Mouse (Mus musculus): ENCODE data around the gene Erc2.

Erc2 gene

DNA sequence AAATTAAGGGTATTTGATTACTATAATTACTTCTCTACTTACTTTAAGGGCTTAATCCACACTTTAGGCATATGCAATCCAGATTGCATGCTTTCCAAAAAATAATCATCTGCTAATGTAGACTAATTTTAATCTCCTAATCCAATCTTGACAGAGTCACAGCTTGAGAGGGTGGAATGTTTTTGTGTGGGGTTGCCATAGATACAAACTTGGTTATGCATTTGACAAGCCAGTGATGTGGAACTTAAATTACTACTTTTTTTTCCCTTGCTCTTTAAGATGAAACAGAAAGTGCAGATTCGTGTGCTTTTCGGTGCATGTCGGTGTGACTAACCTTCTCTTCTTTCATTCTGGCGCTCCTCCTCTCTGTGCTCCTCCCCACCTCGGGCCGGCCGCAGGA is 694.6 kb downstream of the Erc2 start:
- DNase-seq, result peak; percentile 21

DNA sequence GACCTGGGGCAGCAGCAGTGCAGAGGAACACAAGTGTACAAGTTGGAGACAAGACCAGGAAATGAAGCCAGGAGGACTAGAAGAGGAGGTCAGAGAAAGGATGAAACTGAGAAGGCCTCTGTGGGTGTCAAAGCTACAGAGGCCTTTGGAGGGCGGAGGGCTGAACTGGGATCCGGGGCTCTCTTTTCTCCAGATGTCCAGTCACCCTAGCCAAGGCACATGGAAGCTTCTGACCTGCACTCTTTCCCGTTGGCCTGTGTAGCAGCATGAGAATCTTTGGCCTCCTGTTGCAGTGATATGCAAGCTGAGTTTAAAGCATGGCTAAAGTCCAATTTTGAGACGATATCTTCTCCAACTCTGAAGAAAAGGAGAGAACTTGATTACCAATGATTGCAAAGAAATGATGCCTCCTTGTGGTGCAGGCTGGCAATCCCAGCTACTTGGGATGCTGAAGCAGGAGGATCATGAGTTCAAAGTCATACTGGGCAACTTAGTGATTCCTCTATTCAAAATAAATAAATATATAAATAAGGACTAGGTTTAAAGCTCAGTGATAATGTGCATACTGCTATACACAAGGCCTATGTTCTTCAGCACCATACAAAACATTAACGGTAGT is 699.8 kb downstream of the Erc2 start:
- no peak for DNase-seq

DNA sequence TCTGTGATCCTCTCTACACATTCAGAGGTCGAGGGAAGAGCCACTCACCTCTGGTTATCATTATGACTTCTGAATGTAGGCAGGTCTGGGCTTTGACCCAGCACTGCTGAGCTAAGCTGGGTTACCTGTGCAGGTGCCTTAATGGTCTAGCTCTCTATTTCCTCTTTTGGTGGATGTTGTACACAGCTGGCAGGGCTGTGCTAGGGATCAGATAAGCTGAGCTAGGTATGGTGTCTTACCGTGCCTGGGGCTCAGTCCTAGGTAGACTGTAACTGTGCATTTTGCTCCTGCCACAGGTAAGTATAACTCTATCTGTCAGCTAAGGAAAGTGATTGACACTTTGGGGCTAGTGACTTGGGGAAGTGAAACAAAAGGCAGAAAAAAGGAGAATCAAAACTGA is 701.0 kb downstream of the Erc2 start:
- DNase-seq, result no peak

DNA sequence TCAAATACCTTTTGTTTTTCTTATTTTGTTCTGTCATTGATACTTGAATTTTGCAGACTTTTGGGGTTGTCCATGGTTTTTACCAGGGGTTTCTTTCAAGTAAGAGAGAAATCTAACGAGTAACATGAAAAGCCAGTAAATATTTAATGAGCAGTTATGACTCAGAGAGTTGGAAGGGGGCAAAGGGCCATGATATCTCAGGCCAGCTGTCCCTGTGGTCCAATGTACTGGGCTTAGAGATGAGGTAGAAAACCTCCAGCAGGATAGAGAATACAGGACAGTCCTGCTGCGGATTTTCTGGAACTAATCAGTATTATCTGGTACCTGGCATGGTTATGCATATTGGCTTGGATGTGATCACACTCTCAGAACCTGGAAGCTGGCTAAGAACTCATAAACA is 701.5 kb downstream of the Erc2 start:
- no peak for DNase-seq

DNA sequence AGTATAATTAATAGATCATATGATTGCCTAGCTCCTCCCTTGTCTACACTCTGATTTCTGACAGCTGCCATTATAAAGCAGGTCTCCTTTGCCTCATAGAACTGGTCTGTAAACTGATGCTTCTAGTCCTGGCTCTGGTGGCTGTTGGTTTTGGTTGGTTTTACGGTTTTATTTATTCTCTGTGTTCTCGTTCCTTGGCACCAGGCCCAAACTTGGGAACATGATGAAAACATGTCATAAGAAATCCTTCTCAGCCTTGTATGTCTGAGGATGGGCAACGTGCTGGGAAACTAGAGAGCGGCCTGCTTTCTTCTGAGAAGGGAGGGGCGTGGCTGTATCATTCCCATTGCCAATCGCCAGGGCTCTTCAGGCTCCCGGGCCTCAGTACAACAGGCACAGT is 704.2 kb downstream of the Erc2 start:
- no peak for DNase-seq

DNA sequence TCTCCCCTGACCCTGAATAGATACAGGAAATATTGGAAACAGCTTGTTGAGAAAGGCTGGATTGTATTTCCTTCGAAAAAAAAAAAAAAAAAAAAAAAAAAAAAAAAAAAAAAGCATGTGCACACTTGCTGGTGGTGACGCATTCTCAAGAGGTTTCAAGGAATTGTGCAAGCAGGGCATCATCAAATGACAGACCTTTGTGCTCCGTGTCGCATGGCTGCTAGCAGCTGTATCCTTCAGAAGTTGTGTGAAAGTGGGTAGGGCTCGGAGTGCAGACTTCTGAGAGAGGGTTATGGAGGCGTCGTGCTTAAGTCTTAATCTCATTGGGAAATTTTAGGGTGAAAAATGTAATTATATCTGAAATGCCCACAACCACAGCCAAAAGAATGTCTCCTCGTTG is 706.3 kb downstream of the Erc2 start:
- DNase-seq, result no peak

DNA sequence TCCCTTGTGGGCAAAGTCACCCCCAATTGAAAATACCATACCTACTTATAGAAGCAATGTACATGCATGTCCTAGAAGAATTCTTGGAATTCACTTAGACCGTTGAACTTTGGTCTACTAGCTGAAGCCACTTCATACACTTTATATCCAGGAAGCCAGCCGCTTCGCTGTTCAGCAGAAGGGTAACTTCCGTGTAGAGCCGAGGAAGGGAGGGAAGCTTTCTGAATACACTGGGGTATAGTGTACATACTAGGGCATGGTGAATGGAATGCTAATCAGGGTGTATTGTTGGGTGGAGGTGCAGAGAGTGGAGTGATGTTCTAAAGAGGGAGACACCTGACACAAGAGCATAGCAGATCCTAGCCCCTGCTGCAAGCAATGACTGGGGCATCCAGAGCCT is 708.9 kb downstream of the Erc2 start:
- no peak for DNase-seq

DNA sequence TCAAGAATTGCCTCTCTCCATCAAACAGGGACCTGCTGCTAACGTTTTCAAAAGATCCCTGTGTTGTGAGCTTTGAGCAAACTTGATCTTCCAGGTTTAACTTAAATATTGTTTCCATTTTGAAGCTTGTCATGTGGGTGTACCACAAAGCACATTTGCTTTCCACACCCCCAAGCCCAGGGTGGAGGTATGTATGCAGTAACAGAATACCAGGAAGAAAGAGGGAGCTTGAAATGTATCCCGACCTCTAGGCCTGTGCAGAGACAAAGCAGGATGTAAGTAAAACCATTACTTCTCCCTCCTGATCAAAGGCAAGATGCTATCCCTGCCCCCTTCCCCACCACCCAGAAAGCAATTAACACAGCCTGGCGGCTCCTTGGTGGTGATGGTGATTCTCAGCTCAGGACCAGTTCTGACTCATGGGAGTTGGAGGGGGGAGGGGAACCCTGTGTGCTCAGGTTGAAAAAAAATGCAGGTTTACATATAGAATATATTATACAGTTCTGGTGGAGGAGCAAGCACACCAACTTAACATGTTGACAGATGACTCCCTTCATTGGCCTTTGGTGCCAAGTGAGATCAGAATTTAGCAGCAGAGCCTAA is 710.2 kb downstream of the Erc2 start:
- DNase-seq, result no peak

DNA sequence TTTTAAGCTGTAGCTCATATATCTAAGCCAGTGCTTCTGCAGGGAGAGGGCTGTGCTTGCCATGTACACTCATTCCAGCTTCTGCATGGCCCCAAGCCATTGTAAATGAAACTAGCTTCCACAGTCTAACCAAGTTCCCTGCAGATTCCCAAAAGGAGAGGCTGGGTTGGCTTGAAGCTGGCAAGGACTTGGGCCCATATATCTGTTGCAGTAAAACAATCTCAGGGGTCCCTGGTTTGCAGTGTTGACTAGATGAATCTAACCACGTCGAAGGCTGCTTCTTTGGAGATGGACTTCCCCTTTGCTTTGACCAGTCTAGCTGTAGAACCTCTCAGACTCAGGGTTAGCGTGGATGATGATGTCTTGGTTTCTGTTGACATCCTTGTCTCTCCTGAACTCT is 716.9 kb downstream of the Erc2 start:
- no peak for DNase-seq

DNA sequence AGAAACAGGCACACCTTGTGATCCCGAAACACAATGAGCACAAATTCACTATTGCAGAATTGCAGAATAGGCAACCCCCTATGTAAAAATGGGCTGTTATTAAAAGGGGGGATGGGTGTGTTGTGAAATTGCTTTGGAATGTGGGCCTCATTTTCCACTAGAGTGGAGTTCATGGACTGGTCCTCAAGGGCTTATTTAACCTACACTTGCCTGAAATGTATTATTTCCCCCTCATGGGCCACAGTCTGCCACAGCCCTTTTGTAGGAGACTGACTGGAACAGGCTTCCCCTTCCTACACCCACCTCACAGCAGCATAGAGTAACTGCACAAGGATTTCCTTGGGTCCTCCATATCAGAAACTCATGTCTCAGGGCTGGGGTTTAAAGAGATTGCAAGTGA is 726.9 kb downstream of the Erc2 start:
- no peak for DNase-seq

DNA sequence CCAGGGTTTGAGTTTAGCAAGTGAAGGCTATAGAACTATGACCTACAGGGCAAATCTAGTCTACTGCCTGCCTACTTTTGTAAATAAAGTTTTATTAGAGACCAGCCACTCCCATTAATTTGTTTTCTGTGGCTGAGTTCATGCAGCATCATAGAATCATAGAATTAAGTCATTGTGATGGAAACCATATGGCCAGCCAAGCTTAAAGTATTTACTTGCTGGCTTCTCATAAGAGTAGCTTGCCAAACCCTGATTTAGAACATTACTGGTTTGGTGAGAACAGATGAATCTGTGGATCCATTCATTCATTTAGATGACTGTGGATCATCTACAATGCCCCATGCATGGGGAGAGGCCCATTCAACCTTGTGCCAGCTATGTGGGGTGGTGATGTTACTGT is 733.8 kb downstream of the Erc2 start:
- no peak for DNase-seq

DNA sequence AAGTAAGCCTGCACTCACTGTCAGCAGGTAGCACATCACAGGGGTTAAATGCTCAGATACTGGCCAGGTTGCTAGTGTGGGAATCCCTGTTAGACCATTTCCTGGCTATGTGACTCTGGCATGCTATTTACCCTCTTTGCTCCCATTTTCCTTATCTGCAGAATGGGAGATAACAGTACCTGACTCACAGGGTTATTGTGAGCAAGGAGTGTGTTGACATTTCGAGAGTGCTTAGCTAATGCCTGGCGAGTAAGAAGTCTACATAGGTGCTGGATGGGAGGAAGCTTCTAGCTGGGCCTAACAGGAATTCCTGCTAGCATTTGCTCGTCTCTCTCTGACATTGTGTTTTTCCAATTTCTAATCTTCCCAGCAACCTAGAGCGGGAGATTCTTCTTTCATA is 737.3 kb downstream of the Erc2 start:
- DNase-seq, result no peak

DNA sequence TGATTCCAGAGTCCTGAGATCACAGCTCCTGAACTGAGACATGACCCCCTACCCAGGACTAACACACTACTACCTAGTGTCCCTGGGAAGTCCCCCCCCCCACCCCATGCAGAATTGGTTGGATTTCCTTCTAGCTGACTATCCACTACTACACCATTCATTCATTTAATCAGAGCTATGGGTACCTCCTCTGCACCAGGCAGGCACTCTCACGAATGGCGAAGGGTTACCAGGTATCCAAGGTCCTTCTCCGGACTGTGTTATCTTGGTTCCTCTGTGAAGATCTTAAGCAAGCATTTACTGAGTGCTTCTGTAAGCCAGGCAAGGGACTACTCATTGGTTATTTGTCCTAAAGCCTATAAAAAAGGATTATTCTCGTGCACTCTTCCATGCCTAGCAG is 737.8 kb downstream of the Erc2 start:
- DNase-seq, result no peak

DNA sequence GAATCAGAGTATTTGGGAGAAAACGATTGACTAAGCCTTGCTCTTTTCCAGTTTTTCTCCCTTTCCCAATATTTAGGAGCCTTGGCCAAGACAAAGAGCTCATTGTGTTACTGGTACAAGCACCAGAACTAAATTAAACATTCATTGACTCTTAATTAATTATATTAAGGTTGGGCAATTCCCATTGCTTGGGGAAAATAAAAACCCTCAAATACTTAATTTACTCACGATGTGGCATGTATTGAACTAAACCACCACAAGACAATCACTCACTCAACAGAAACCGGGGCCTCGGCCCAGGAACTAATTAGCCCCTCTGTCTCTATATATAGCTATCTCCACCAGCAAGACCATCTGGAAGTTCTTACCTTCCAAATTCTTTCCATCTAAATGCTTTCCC is 740.1 kb downstream of the Erc2 start:
- no peak for DNase-seq

DNA sequence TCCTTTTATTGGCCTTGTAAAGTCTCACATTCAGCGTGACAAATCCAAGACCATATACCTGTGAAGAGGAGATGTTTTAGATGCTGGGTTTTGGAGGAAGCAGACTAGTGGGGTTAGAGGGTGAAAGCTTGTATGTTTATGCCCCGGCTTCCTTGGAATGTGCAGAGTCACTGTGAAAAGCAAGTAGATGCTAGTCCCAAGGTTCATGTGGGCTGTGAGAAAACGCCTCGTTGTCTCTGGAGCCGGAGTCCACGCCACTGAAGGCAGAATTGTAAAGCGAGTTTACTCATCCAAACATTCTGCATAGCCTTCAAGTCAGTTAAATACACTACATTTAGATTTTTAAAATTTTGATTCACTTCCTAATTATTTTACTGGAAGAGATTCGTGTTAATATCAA is 748.5 kb downstream of the Erc2 start:
- DNase-seq, result no peak

DNA sequence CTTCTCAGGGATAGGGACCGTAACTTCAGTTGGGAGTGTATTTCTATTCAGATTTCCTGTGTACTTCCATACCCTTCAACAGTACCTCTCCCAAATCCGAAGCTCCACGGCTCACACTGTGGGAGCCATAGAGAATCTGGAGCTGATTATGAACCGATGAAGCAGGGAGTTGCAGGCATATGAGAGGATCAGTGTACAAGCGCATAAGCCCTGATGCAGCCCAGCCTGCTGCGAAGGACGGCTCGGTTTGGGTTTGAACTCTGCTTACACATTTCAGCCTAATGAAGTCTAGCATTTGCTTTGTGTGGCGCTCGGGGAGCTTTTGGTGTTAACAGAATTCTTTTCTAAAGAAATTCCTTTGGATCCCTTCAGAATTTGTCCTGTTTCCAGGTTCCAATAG is 749.4 kb downstream of the Erc2 start:
- no peak for DNase-seq

DNA sequence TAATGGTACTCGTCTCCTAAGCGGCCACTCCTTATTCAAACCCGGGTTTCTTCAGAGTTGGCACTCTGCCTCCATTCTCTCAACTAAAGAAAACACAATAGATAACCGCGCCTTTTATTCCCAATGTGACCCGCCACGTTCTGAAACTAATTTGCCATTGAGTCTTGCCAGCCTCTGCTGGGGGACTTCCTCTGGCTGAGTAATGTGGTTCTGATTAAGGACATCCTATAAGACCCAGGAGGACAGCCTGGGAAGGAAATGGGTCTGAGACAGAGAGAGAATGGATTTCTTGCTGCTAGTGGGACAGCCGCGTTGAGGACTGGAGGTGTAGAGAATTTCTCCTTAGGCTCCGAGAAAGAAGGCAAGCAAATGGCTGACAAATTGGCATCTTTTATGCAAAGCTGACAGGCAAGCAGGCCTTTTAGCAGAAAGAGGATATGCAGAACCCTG is 753.4 kb downstream of the Erc2 start:
- no peak for DNase-seq

DNA sequence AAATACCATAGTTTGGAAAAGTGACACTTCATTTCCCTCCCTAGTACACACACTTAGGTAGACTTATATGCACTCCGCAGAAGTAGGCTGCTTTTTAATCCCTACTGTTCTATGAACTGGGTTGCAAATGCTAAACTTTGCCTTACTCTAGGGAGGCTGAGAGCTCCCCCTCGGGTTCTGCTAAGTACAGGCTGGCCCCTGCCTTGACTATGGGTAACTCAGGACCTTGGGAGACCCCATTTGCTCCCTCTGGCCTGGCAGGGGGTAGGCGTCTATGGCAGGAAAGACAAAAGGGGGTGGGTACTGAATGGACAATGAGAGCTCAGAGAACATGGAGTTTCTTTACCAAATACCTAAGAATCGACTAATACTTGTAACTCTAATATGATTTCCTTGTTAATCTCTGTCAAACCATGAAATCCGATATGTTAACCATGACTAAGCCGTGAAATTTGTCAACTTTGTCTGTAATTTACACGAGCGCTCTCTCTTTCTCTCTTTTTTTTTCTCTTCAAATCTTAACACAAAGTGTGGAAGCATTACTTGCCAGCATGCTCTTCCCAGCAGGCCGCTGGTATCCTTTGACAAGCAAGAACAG is 754.1 kb downstream of the Erc2 start:
- DNase-seq, result no peak

DNA sequence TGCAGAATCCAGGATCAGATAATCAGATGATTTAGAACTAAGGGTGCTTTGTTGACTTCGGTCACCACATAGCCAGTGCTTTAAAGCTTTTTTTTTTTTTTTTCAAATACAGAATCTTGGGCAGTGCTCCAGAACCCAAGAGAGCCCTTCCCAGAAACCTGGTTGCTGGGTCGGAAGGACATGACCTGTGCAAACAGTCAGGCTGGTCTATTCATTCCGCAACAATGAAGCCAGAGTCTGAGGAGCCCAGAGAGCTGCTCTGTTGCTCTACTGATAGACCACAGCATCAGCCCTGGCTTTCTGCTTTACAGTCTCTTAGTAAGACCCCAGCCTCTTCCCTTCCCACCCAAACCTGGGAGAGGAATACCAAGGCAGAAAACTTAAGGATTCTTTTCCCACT is 755.3 kb downstream of the Erc2 start:
- no peak for DNase-seq

DNA sequence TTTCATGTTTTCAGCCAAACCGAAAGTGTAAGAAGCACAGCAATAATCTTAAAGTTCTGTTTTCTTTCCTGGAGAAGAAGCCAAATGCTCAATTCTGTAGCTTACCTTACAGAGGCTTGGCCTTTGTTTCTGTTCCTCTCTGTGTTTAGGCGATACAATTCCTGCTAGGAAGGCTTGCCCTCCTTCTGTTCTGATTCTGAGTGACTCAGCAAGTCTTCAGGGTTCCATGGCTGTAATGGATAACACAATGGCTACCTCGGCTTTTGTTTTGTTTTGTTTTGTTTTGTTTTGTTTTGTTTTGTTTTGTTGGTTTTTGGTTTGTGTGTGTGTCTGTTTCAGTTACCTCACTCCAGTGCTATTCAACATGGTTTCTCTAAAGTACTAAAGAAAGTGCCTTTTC is 757.9 kb downstream of the Erc2 start:
- no peak for DNase-seq

DNA sequence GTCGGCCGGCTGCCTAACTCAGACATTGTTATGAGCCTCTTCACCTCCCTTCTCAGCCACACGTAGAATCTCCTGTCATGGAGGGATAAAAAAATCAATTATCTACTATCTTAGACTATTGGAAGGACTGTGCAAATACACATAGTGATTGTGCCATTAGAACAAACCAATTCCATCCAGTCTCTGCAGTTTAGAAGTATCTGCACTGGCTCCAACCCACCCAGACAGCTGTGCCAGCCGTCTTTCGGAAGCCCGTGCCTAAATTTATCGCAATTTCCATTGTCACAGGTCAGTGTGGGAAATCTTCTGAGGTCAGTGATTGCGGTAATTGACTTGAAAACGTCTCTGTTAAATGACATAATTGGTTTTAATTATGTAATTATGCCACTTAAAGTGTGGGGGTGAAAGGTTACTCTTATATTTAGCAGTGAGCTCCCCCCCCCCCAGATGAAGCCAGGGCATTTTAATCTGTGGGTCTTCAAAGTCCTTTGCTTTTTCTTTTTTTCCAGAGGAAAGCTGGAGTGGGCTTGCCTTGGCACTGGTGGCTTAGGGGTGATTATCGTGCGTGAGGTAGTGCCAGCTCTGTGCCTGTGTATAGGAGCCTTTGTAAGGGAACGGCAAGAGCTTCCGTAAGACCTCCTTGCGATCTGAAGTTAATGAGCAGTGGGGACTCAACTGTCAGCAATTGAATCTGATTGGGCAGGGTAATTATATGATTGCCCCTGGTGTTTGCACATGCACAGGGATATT is 759.7 kb downstream of the Erc2 start:
- no peak for DNase-seq

DNA sequence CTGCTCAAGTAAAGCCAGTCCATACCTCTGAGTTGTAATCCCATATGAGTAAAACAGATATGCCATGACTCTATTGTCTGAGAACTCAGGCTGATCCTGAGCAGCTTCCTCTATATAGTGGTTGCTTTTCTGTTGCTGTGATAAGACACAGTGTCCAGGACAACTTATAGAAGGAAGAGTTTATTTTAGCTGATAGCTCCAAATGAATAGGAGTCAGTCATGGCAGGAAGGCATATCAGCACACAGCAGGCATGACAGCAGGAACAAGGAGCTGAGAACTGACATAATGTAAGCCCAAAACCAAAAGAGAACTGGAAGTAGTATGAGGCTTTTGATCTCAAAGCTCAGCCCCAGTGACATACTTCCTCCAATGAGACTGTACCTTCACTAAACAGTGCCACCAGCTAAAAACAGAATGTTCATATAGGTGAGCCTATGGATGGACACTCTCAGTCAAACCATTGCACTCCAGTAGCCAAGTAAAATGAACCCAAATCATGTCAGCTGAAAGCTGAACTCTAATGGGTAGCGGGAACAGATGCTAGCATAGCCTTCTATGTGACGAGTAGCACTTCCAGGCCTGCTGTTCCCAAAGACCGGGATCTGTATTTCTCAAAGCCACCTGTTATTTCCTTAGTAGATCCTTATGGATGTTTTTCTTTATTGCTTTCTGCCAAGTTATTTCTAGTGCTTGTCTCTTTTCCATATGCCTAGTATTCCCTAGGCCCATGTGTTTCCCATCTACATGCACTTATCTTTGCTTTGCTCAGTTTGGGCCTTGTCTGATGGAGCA is 764.8 kb downstream of the Erc2 start:
- DNase-seq, result no peak

DNA sequence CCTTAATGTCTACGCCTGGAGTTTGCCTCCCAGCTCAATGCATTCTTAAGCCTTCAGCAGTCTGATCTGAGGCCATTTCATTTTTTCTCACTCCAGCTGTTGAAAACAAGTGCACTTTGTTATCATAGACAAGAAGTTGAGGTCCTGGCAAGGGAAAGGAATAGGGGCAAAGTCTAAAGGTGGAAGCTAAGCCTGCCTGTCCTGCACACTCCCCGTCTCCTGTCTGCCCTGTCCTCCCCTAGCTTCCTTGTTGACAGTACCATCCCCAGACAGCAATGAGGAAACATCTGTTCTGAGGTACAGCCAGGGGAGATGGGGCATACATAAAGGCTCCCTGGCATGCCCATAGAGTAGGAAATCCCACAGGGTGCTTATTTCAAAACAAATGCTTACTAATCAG is 776.7 kb downstream of the Erc2 start:
- DNase-seq, result no peak

All from right cerebral cortex, adult 18-20 months (tissue).